ENCODE assay signal across 8 mouse cellular contexts in the genomic region with DNA sequence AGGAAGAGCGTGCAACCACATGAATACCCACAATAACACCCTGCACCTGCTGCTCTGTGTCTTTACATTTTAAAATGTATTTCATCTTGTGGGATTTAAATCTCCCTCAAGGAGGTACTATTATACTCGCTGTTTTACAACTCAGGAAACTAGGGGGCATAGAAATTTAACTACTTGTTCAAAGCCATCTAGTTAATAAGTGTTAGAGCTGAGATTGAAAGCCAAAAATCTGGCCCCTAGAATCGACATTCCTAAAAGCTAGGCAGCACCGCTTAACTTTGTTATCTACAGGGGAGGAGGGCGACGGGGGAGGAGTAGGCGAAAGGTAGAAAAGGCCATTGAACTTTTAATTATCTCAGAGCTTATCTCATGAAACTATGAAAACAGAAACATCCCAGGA.
DNase-seq lines count a peak whose midpoint lies in the region; ATAC-seq and TF ChIP-seq lines count a peak whose summit lies in the region.

No protein-coding gene starts in this region.

- TF ChIP-seq EP300 in heart, postnatal 0 days (IDR thresholded peaks at IDR 0.05; ENCODE audit: low read depth) = no peak
- TF ChIP-seq EP300 in liver, embryonic 14.5 days (IDR thresholded peaks at IDR 0.05; ENCODE audit: low read depth) = no peak

- peaks cover 12% of the 10 kb centered on the region for H3K4me1 ChIP-seq in heart, postnatal 0 days (ENCODE audit: control insufficient read depth, insufficient read depth)
- H3K4me1 ChIP-seq in embryonic facial prominence, embryonic 11.5 days (ENCODE audit: control insufficient read depth, insufficient read depth, low read length) = no peaks in the 10 kb centered on the region; the same call in 1 of the 2 replicates
- 0 out of 2 replicates have a peak, but pooled peaks cover 8% of the 10 kb centered on the region for H3K4me1 ChIP-seq in intestine, embryonic 14.5 days (replicated peaks; ENCODE audit: control insufficient read depth, insufficient read depth, low read length)
- peaks cover 0 to 2% of the 10 kb centered on the region in 2 experiments; a peak in 2 of 4 replicates for H3K4me1 ChIP-seq in liver, embryonic 14.5 days (replicated peaks; ENCODE audit: control insufficient read depth in 2 of 2, insufficient read depth in 2 of 2, low read length in 1 of 2)

- no peaks in the 10 kb centered on the region for H3K36me3 ChIP-seq in heart, postnatal 0 days (replicated peaks; ENCODE audit: control insufficient read depth, insufficient read depth, low read length)
- H3K36me3 ChIP-seq in embryonic facial prominence, embryonic 11.5 days (replicated peaks; ENCODE audit: control insufficient read depth, insufficient read depth, low read depth, low read length) = no peaks in the 10 kb centered on the region
- H3K36me3 ChIP-seq in intestine, embryonic 14.5 days (ENCODE audit: control insufficient read depth, insufficient read depth, low read length) = no peaks in the 10 kb centered on the region
- H3K36me3 ChIP-seq in liver, embryonic 14.5 days (replicated peaks; ENCODE audit: control insufficient read depth, insufficient read depth, low read depth) = no peaks in the 10 kb centered on the region

- no peak for ATAC-seq in heart, postnatal 0 days (ENCODE audit: insufficient read depth, low read depth)
- ATAC-seq in embryonic facial prominence, embryonic 11.5 days (replicated peaks; ENCODE audit: insufficient number of reproducible peaks, low FRiP score, low TSS enrichment, low read depth) = no peak
- peak; percentile 16; the same call in 1 of the 2 replicates for ATAC-seq in intestine, embryonic 14.5 days (replicated peaks; ENCODE audit: low FRiP score, low TSS enrichment, low read depth)
- ATAC-seq in liver, embryonic 14.5 days (ENCODE audit: insufficient read depth) = no peak

- no peak overlapping the region for H3K27ac ChIP-seq in heart, postnatal 0 days (ENCODE audit: low read depth)
- no peak overlapping the region for H3K27ac ChIP-seq in embryonic facial prominence, embryonic 11.5 days (replicated peaks; ENCODE audit: low read depth, low read length)
- peak overlapping the region; percentile 69 for H3K27ac ChIP-seq in intestine, embryonic 14.5 days (ENCODE audit: low read depth)
- H3K27ac ChIP-seq in liver, embryonic 14.5 days = no peak overlapping the region

- TF ChIP-seq CTCF in heart, postnatal 0 days (IDR thresholded peaks at IDR 0.05; ENCODE audit: low read depth) = no peak
- no peak for TF ChIP-seq CTCF in liver, embryonic 14.5 days (IDR thresholded peaks at IDR 0.05; ENCODE audit: low read depth)

- intact Hi-C loops in heart, postnatal 36 days (cut with DNase I) = no loop called here

- 27% methylated on average over 7 of the region's 7 CpGs for WGBS in heart, postnatal 0 days
- 45% methylated on average over 7 of the region's 7 CpGs for WGBS in embryonic facial prominence, embryonic 11.5 days
- WGBS in intestine, embryonic 14.5 days = 45% methylated on average over 7 of the region's 7 CpGs
- WGBS in liver, embryonic 14.5 days (ENCODE audit: insufficient replicate concordance) = 27% methylated on average over 7 of the region's 7 CpGs

- no peaks in the 10 kb centered on the region for H3K9me3 ChIP-seq in heart, postnatal 0 days (replicated peaks; ENCODE audit: control insufficient read depth, low read length)
- no peaks in the 10 kb centered on the region for H3K9me3 ChIP-seq in embryonic facial prominence, embryonic 11.5 days (replicated peaks; ENCODE audit: control insufficient read depth, low read length)
- H3K9me3 ChIP-seq in intestine, embryonic 14.5 days (ENCODE audit: control insufficient read depth, low read length) = no peaks in the 10 kb centered on the region
- no peaks in the 10 kb centered on the region for H3K9me3 ChIP-seq in liver, embryonic 14.5 days (ENCODE audit: control insufficient read depth, low read length)

- H3K4me3 ChIP-seq in heart, postnatal 0 days (ENCODE audit: low read depth, low read length) = peak overlapping the region; percentile 33
- H3K4me3 ChIP-seq in embryonic facial prominence, embryonic 11.5 days (ENCODE audit: low read depth, low read length) = no peak overlapping the region
- no peak overlapping the region for H3K4me3 ChIP-seq in intestine, embryonic 14.5 days (ENCODE audit: low read depth, low read length)
- peak overlapping the region in 1 of 2 experiments; percentile 24; a peak in 2 of 4 replicates for H3K4me3 ChIP-seq in liver, embryonic 14.5 days (ENCODE audit: insufficient read depth in 1 of 2, low read depth in 2 of 2, low read length in 2 of 2)

- no peak for DNase-seq in heart, postnatal 0 days (ENCODE audit: low spot score)
- DNase-seq in heart, postnatal 36 days = no peak
- no peak for DNase-seq in embryonic facial prominence, embryonic 11.5 days (ENCODE audit: low spot score)
- no peak for DNase-seq in intestine, embryonic 14.5 days (ENCODE audit: low spot score)
- no peak for DNase-seq in liver, embryonic 14.5 days (ENCODE audit: low read depth in 3 of 3, low spot score in 3 of 3)
- DNase-seq in adipocyte (ENCODE audit: low spot score) = no peak
- DNase-seq in spleen, postnatal 14 days (ENCODE audit: low spot score in 2 of 2) = no peak
- DNase-seq in urinary bladder, postnatal 36 days (ENCODE audit: low spot score in 2 of 2) = no peak

- peak overlapping the region; percentile 68 for H3K4me2 ChIP-seq in heart, postnatal 0 days (ENCODE audit: low read depth, low read length)
- H3K4me2 ChIP-seq in embryonic facial prominence, embryonic 11.5 days (ENCODE audit: low read depth, low read length) = peak overlapping the region; percentile 38
- peak overlapping the region; percentile 41 for H3K4me2 ChIP-seq in intestine, embryonic 14.5 days (ENCODE audit: low read length)
- peak overlapping the region; percentile 44 for H3K4me2 ChIP-seq in liver, embryonic 14.5 days (ENCODE audit: low read depth)

- no peak overlapping the region for H3K9ac ChIP-seq in heart, postnatal 0 days (replicated peaks; ENCODE audit: low read depth, low read length)
- no peak overlapping the region for H3K9ac ChIP-seq in embryonic facial prominence, embryonic 11.5 days (replicated peaks; ENCODE audit: low read length)
- no peak overlapping the region for H3K9ac ChIP-seq in intestine, embryonic 14.5 days (ENCODE audit: low read length)
- no peak overlapping the region for H3K9ac ChIP-seq in liver, embryonic 14.5 days (replicated peaks)

- no peaks in the 10 kb centered on the region for H3K27me3 ChIP-seq in heart, postnatal 0 days (ENCODE audit: control insufficient read depth, insufficient read depth, low read length)
- no peaks in the 10 kb centered on the region for H3K27me3 ChIP-seq in embryonic facial prominence, embryonic 11.5 days (ENCODE audit: control insufficient read depth, insufficient read depth, low read length)
- H3K27me3 ChIP-seq in intestine, embryonic 14.5 days (replicated peaks; ENCODE audit: control insufficient read depth, insufficient read depth, low read length) = no peaks in the 10 kb centered on the region
- H3K27me3 ChIP-seq in liver, embryonic 14.5 days (ENCODE audit: control insufficient read depth, insufficient read depth, low read length) = no peaks in the 10 kb centered on the region
